Mouse (Mus musculus): ENCODE results near the gene March1. TPM values are rescaled to one million over a fixed set of nuclear protein-coding genes. Genes with fewer than 3 reads are reported as not detected.

The March1 gene
- polyA plus RNA-seq, 1 experiment from 2014 or later = 0.32 TPM

GRCm38 (mm10) chr8:65957492-65957891, 339.8 kb downstream of the March1 start:
- ATAC-seq (ENCODE audit: insufficient number of reproducible peaks, low FRiP score, low TSS enrichment, low read depth) (no peak), DNase-seq (ENCODE audit: low spot score) (no peak)
- Histone ChIP-seq H3K9ac (ENCODE audit: low read length) (no peak overlapping the region), H3K9me3 (ENCODE audit: control insufficient read depth, low read length) (no peaks in the 10 kb centered on the region), H3K36me3 (ENCODE audit: control insufficient read depth, insufficient read depth, low read length) (no peaks in the 10 kb centered on the region), H3K27me3 (ENCODE audit: control insufficient read depth, insufficient read depth, low read length) (no peaks in the 10 kb centered on the region), H3K4me3 (ENCODE audit: low read depth, low read length) (no peak overlapping the region), H3K4me1 (ENCODE audit: control insufficient read depth, insufficient read depth, low read length) (no peaks in the 10 kb centered on the region), H3K4me2 (ENCODE audit: low read depth, severe bottlenecking) (no peak overlapping the region), H3K27ac (replicated peaks; ENCODE audit: low read depth, low read length) (no peak overlapping the region)

- no peak overlapping the region for H3K4me2 ChIP-seq (ENCODE audit: low read depth, severe bottlenecking)
- H3K4me1 ChIP-seq (ENCODE audit: control insufficient read depth, insufficient read depth, low read length) = no peaks in the 10 kb centered on the region
- DNase-seq (ENCODE audit: low spot score) (no peak), ATAC-seq (ENCODE audit: insufficient number of reproducible peaks, low FRiP score, low TSS enrichment, low read depth) (no peak)
- H3K27me3 ChIP-seq (ENCODE audit: control insufficient read depth, insufficient read depth, low read length) = no peaks in the 10 kb centered on the region
- no peaks in the 10 kb centered on the region for H3K9me3 ChIP-seq (ENCODE audit: control insufficient read depth, low read length)
- no peak overlapping the region for H3K27ac ChIP-seq (replicated peaks; ENCODE audit: low read depth, low read length)
- WGBS = 22% methylated on average over 10 of the region's 10 CpGs
- H3K4me3 ChIP-seq (ENCODE audit: low read depth, low read length) = no peak overlapping the region
- no peak overlapping the region for H3K9ac ChIP-seq (ENCODE audit: low read length)
- H3K36me3 ChIP-seq (ENCODE audit: control insufficient read depth, insufficient read depth, low read length) = no peaks in the 10 kb centered on the region
These were observed 349.0 kb downstream of the March1 start for GRCm38 (mm10) chr8:65966502-65967222.

GRCm38 (mm10) chr8:65967223-65967778, 349.6 kb downstream of the March1 start:
- no peaks in the 10 kb centered on the region for H3K9me3 ChIP-seq (ENCODE audit: control insufficient read depth, low read length)
- H3K36me3 ChIP-seq (ENCODE audit: control insufficient read depth, insufficient read depth, low read length) = no peaks in the 10 kb centered on the region
- H3K4me1 ChIP-seq (ENCODE audit: control insufficient read depth, insufficient read depth, low read length) = no peaks in the 10 kb centered on the region
- no peak overlapping the region for H3K27ac ChIP-seq (replicated peaks; ENCODE audit: low read depth, low read length)
- no peak overlapping the region for H3K4me3 ChIP-seq (ENCODE audit: low read depth, low read length)
- no peaks in the 10 kb centered on the region for H3K27me3 ChIP-seq (ENCODE audit: control insufficient read depth, insufficient read depth, low read length)
- no peak overlapping the region for H3K4me2 ChIP-seq (ENCODE audit: low read depth, severe bottlenecking)
- ATAC-seq (ENCODE audit: insufficient number of reproducible peaks, low FRiP score, low TSS enrichment, low read depth) (no peak), DNase-seq (ENCODE audit: low spot score) (no peak)
- 77% methylated on average over 8 of the region's 8 CpGs for WGBS
- no peak overlapping the region for H3K9ac ChIP-seq (ENCODE audit: low read length)

- H3K27ac ChIP-seq (replicated peaks; ENCODE audit: low read depth, low read length) = no peak overlapping the region
- ATAC-seq (ENCODE audit: insufficient number of reproducible peaks, low FRiP score, low TSS enrichment, low read depth) (no peak), DNase-seq (ENCODE audit: low spot score) (no peak)
- H3K9ac ChIP-seq (ENCODE audit: low read length) = no peak overlapping the region
- no peak overlapping the region for H3K4me2 ChIP-seq (ENCODE audit: low read depth, severe bottlenecking)
- H3K36me3 ChIP-seq (ENCODE audit: control insufficient read depth, insufficient read depth, low read length) = no peaks in the 10 kb centered on the region
- H3K27me3 ChIP-seq (ENCODE audit: control insufficient read depth, insufficient read depth, low read length) = no peaks in the 10 kb centered on the region
- no peaks in the 10 kb centered on the region for H3K9me3 ChIP-seq (ENCODE audit: control insufficient read depth, low read length)
- WGBS = 81% methylated on average over 5 of the region's 5 CpGs
- H3K4me1 ChIP-seq (ENCODE audit: control insufficient read depth, insufficient read depth, low read length) = no peaks in the 10 kb centered on the region
- H3K4me3 ChIP-seq (ENCODE audit: low read depth, low read length) = no peak overlapping the region
These were observed 359.2 kb downstream of the March1 start for GRCm38 (mm10) chr8:65976905-65977304.

DNA sequence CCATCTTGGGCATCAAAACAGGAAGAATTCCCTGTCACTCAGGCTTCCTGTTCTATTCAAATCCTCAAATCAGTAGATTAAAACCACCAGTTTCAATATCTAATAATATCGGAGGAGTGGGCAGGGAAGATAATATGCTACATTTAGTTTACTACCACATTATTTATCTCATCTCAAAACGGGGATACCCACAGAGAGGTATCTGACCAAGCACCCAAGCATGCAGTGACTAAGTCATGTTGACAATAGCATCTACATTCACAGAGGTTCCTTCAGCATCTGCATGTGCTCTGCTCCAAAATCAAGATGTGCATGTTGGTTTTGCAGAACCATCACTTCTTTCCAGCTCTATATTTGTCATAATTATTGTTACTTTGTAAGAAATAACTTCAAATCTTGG, 364.3 kb downstream of the March1 start:
- Histone ChIP-seq H3K4me1 (ENCODE audit: control insufficient read depth, insufficient read depth, low read length) (no peaks in the 10 kb centered on the region), H3K9ac (ENCODE audit: low read length) (no peak overlapping the region), H3K27ac (replicated peaks; ENCODE audit: low read depth, low read length) (no peak overlapping the region), H3K4me3 (ENCODE audit: low read depth, low read length) (no peak overlapping the region), H3K36me3 (ENCODE audit: control insufficient read depth, insufficient read depth, low read length) (no peaks in the 10 kb centered on the region), H3K4me2 (ENCODE audit: low read depth, severe bottlenecking) (no peak overlapping the region), H3K9me3 (ENCODE audit: control insufficient read depth, low read length) (no peaks in the 10 kb centered on the region), H3K27me3 (ENCODE audit: control insufficient read depth, insufficient read depth, low read length) (no peaks in the 10 kb centered on the region)
- DNase-seq (ENCODE audit: low spot score) (no peak), ATAC-seq (ENCODE audit: insufficient number of reproducible peaks, low FRiP score, low TSS enrichment, low read depth) (no peak)
- 85% methylated on average over 2 of the region's 2 CpGs for whole genome bisulfite sequencing

GRCm38 (mm10) chr8:65987665-65988064, 370.0 kb downstream of the March1 start:
- H3K27ac ChIP-seq (replicated peaks; ENCODE audit: low read depth, low read length) = no peak overlapping the region
- no peak overlapping the region for H3K9ac ChIP-seq (ENCODE audit: low read length)
- no peaks in the 10 kb centered on the region for H3K27me3 ChIP-seq (ENCODE audit: control insufficient read depth, insufficient read depth, low read length)
- H3K4me2 ChIP-seq (ENCODE audit: low read depth, severe bottlenecking) = no peak overlapping the region
- ATAC-seq (ENCODE audit: insufficient number of reproducible peaks, low FRiP score, low TSS enrichment, low read depth) (no peak), DNase-seq (ENCODE audit: low spot score) (no peak)
- 88% methylated on average over 1 of the region's 1 CpGs for WGBS
- H3K36me3 ChIP-seq (ENCODE audit: control insufficient read depth, insufficient read depth, low read length) = no peaks in the 10 kb centered on the region
- H3K4me1 ChIP-seq (ENCODE audit: control insufficient read depth, insufficient read depth, low read length) = no peaks in the 10 kb centered on the region
- H3K9me3 ChIP-seq (ENCODE audit: control insufficient read depth, low read length) = no peaks in the 10 kb centered on the region
- H3K4me3 ChIP-seq (ENCODE audit: low read depth, low read length) = no peak overlapping the region

DNA sequence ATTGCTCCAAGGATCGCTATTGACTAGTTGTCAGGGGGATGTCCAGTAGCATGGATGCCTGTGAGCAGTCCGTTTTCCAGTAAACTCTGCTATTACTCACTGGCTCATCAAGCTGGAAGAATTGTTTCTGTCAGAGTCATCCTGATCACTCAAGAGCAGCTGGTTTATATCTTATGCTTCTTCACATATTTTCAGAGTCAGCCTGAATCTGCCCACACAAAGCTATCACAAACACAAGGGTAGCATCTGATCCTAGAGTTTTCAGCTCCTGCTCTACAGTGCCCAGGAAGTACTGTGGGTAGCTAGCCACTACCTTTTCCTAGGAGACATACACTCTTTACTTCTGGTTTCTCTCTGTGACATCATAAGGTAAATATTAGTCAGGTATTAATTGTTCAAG, 405.1 kb downstream of the March1 start:
- Histone ChIP-seq H3K4me2 (ENCODE audit: low read depth, severe bottlenecking) (no peak overlapping the region), H3K36me3 (ENCODE audit: control insufficient read depth, insufficient read depth, low read length) (no peaks in the 10 kb centered on the region), H3K27ac (replicated peaks; ENCODE audit: low read depth, low read length) (no peak overlapping the region), H3K9me3 (ENCODE audit: control insufficient read depth, low read length) (no peaks in the 10 kb centered on the region), H3K4me3 (ENCODE audit: low read depth, low read length) (no peak overlapping the region), H3K27me3 (ENCODE audit: control insufficient read depth, insufficient read depth, low read length) (no peaks in the 10 kb centered on the region), H3K4me1 (ENCODE audit: control insufficient read depth, insufficient read depth, low read length) (no peaks in the 10 kb centered on the region), H3K9ac (ENCODE audit: low read length) (no peak overlapping the region)
- no peak for DNase-seq (ENCODE audit: low spot score)
- WGBS = 92% methylated on average over 2 of the region's 2 CpGs
- ATAC-seq (ENCODE audit: insufficient number of reproducible peaks, low FRiP score, low TSS enrichment, low read depth) = no peak

DNA sequence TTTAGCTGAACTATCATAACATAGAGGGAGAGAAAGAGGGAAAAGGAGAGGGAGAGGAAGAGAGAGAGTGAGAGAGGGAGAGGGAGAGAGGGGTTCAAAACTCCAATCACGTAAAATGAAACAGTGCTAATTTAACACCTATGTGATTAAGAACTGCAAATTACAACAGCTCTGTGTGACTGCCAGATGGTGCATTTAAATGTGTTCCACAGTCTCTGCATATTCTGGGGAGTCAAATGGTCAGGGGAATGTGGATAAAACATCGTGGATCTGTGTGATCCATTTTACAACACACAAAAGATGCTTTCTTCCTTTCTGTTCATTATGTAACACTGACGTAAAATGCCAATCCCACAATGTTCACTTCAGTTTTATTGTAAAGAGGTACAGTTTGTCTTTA, 416.0 kb downstream of the March1 start:
- WGBS = 69% methylated on average over 3 of the region's 3 CpGs
- no peak overlapping the region for H3K27ac ChIP-seq (replicated peaks; ENCODE audit: low read depth, low read length)
- ATAC-seq (ENCODE audit: insufficient number of reproducible peaks, low FRiP score, low TSS enrichment, low read depth) (no peak), DNase-seq (ENCODE audit: low spot score) (no peak)
- H3K9ac ChIP-seq (ENCODE audit: low read length) = no peak overlapping the region
- no peaks in the 10 kb centered on the region for H3K36me3 ChIP-seq (ENCODE audit: control insufficient read depth, insufficient read depth, low read length)
- no peaks in the 10 kb centered on the region for H3K9me3 ChIP-seq (ENCODE audit: control insufficient read depth, low read length)
- no peaks in the 10 kb centered on the region for H3K4me1 ChIP-seq (ENCODE audit: control insufficient read depth, insufficient read depth, low read length)
- no peak overlapping the region for H3K4me3 ChIP-seq (ENCODE audit: low read depth, low read length)
- no peaks in the 10 kb centered on the region for H3K27me3 ChIP-seq (ENCODE audit: control insufficient read depth, insufficient read depth, low read length)
- H3K4me2 ChIP-seq (ENCODE audit: low read depth, severe bottlenecking) = no peak overlapping the region

- Histone ChIP-seq H3K4me1 (ENCODE audit: control insufficient read depth, insufficient read depth, low read length) (no peaks in the 10 kb centered on the region), H3K27ac (replicated peaks; ENCODE audit: low read depth, low read length) (no peak overlapping the region), H3K4me3 (ENCODE audit: low read depth, low read length) (no peak overlapping the region), H3K4me2 (ENCODE audit: low read depth, severe bottlenecking) (no peak overlapping the region), H3K27me3 (ENCODE audit: control insufficient read depth, insufficient read depth, low read length) (no peaks in the 10 kb centered on the region), H3K9me3 (ENCODE audit: control insufficient read depth, low read length) (no peaks in the 10 kb centered on the region), H3K36me3 (ENCODE audit: control insufficient read depth, insufficient read depth, low read length) (no peaks in the 10 kb centered on the region), H3K9ac (ENCODE audit: low read length) (no peak overlapping the region)
- ATAC-seq (ENCODE audit: insufficient number of reproducible peaks, low FRiP score, low TSS enrichment, low read depth) (no peak), DNase-seq (ENCODE audit: low spot score) (no peak)
- 89% methylated on average over 3 of the region's 3 CpGs for WGBS
These were observed 416.7 kb downstream of the March1 start for GRCm38 (mm10) chr8:66034429-66034828.
